Comparison of ENCODE assay signal across 8 mouse cellular contexts in the genomic region with DNA sequence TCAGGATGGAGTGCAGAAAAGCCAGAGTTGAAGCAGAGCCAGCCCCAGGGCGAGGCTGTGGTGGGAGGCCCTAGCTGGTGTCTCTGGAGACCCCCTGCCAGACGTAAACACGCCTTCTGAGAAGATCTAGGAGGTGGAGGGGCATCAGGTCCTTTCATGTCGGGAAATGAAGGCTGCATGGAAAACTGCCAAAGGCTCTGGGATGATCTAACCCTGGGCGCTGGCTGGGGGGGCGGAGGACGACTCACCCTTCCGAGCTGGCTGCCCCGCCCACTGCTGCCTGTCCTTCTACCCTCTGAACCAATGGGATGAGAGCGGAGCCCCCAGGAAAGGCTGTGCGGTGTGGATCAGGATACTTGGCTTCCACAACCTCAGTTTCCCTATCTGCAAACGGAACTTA. TPM values are rescaled to one million over a fixed set of nuclear protein-coding genes. Genes with fewer than 3 reads are reported as not detected.
DNase-seq lines count a peak whose midpoint lies in the region; ATAC-seq and TF ChIP-seq lines count a peak whose summit lies in the region.

No protein-coding gene starts in this region.

- H3K9ac ChIP-seq in liver, postnatal 0 days (replicated peaks): no peak overlapping the region
- H3K9ac ChIP-seq in liver, embryonic 11.5 days (ENCODE audit: low read depth, low read length): no peak overlapping the region
- H3K9ac ChIP-seq in intestine, embryonic 14.5 days (ENCODE audit: low read length): no peak overlapping the region

- 72% methylated on average over 12 of the region's 12 CpGs for WGBS in liver, postnatal 0 days (ENCODE audit: insufficient replicate concordance)
- WGBS in liver, embryonic 11.5 days: 80% methylated on average over 12 of the region's 12 CpGs
- WGBS in intestine, embryonic 14.5 days: 51% methylated on average over 12 of the region's 12 CpGs

- DNase-seq in liver, postnatal 0 days: peak; percentile 37
- no peak for DNase-seq in liver, embryonic 11.5 days (ENCODE audit: low spot score)
- DNase-seq in brain, adult 2 months (ENCODE audit: low read depth, low spot score): peak; percentile 45
- no peak for DNase-seq in intestine, embryonic 14.5 days (ENCODE audit: low spot score)
- DNase-seq in cerebellum, adult 18-20 months: no peak
- DNase-seq in layer of hippocampus, adult 9-11 months: no peak
- DNase-seq in right cerebral cortex, postnatal 4 days: no peak

- no peaks in the 10 kb centered on the region for H3K27me3 ChIP-seq in liver, postnatal 0 days (ENCODE audit: insufficient read depth, low read length)
- no peaks in the 10 kb centered on the region for H3K27me3 ChIP-seq in liver, embryonic 11.5 days (replicated peaks; ENCODE audit: control insufficient read depth, insufficient read depth, low read length)
- H3K27me3 ChIP-seq in intestine, embryonic 14.5 days (replicated peaks; ENCODE audit: control insufficient read depth, insufficient read depth, low read length): no peaks in the 10 kb centered on the region
- H3K27me3 ChIP-seq in myocyte (ENCODE audit: control insufficient read depth, insufficient read depth, insufficient read length): no peaks in the 10 kb centered on the region

- peaks cover 92% of the 10 kb centered on the region for H3K79me2 ChIP-seq in myocyte (ENCODE audit: control insufficient read depth, insufficient read depth)

- no peak overlapping the region for H3K4me2 ChIP-seq in liver, postnatal 0 days (ENCODE audit: low read depth, low read length)
- H3K4me2 ChIP-seq in liver, embryonic 11.5 days: no peak overlapping the region
- H3K4me2 ChIP-seq in intestine, embryonic 14.5 days (ENCODE audit: low read length): no peak overlapping the region
- H3K4me2 ChIP-seq in myocyte (ENCODE audit: low read depth): peak overlapping the region; percentile 53

- H3K4me1 ChIP-seq in liver, postnatal 0 days (ENCODE audit: insufficient read depth): peaks cover 10% of the 10 kb centered on the region
- H3K4me1 ChIP-seq in liver, embryonic 11.5 days (replicated peaks; ENCODE audit: control insufficient read depth, insufficient read depth, low read length): peaks cover 4% of the 10 kb centered on the region; the same call in 1 of the 2 replicates
- H3K4me1 ChIP-seq in intestine, embryonic 14.5 days (replicated peaks; ENCODE audit: control insufficient read depth, insufficient read depth, low read length): peaks cover 36% of the 10 kb centered on the region

- no peak overlapping the region for H3K4me3 ChIP-seq in liver, postnatal 0 days (ENCODE audit: low read depth, low read length)
- no peak overlapping the region for H3K4me3 ChIP-seq in liver, embryonic 11.5 days (ENCODE audit: low read depth, low read length)
- H3K4me3 ChIP-seq in intestine, embryonic 14.5 days (ENCODE audit: low read depth, low read length): no peak overlapping the region
- H3K4me3 ChIP-seq in myocyte: no peak overlapping the region

- H3K27ac ChIP-seq in liver, postnatal 0 days (ENCODE audit: low read depth): no peak overlapping the region
- H3K27ac ChIP-seq in liver, embryonic 11.5 days (ENCODE audit: low read depth, low read length): no peak overlapping the region
- peak overlapping the region; percentile 4; the same call in 1 of the 2 replicates for H3K27ac ChIP-seq in intestine, embryonic 14.5 days (ENCODE audit: low read depth)

- no peak for TF ChIP-seq EP300 in liver, postnatal 0 days (IDR thresholded peaks at IDR 0.05; ENCODE audit: low read depth)

- no peak for TF ChIP-seq POLR2A in myocyte (IDR thresholded peaks at IDR 0.05; ENCODE audit: insufficient read length, low read depth)

- H3ac ChIP-seq in myocyte (ENCODE audit: control insufficient read depth, insufficient read length): no peak overlapping the region

- peaks cover 4% of the 10 kb centered on the region; the same call in 1 of the 2 replicates for H3K9me3 ChIP-seq in liver, postnatal 0 days (ENCODE audit: low read length)
- peaks cover 2% of the 10 kb centered on the region; the same call in 1 of the 2 replicates for H3K9me3 ChIP-seq in liver, embryonic 11.5 days (ENCODE audit: control insufficient read depth, low read length)
- no peaks in the 10 kb centered on the region for H3K9me3 ChIP-seq in intestine, embryonic 14.5 days (ENCODE audit: control insufficient read depth, low read length)

- TF ChIP-seq CTCF in liver, postnatal 0 days (IDR thresholded peaks at IDR 0.05; ENCODE audit: low read depth): no peak

- no peak for ATAC-seq in liver, postnatal 0 days
- no peak for ATAC-seq in liver, embryonic 11.5 days (replicated peaks; ENCODE audit: low FRiP score)
- 0 out of 2 replicates have a peak, but pooled peaks have one; percentile 14 for ATAC-seq in intestine, embryonic 14.5 days (replicated peaks; ENCODE audit: low FRiP score, low TSS enrichment, low read depth)

- H3K36me3 ChIP-seq in liver, postnatal 0 days (replicated peaks; ENCODE audit: insufficient read depth, low read length): no peaks in the 10 kb centered on the region
- H3K36me3 ChIP-seq in liver, embryonic 11.5 days (ENCODE audit: control insufficient read depth, insufficient read depth, low read length): peaks cover 8% of the 10 kb centered on the region; the same call in 1 of the 2 replicates
- H3K36me3 ChIP-seq in intestine, embryonic 14.5 days (ENCODE audit: control insufficient read depth, insufficient read depth, low read length): 0 out of 2 replicates have a peak, but pooled peaks cover 12% of the 10 kb centered on the region
- peaks cover 3% of the 10 kb centered on the region for H3K36me3 ChIP-seq in myocyte (ENCODE audit: control insufficient read depth, insufficient read depth)

TF ChIP-seq in myocyte, 11 proteins besides CTCF, POLR2A, EP300 and RAD21:
- TF ChIP-seq MYOG (IDR thresholded peaks at IDR 0.05; ENCODE audit: control insufficient read depth in 1 of 3, insufficient read depth in 1 of 3, insufficient read length in 2 of 3, low read depth in 2 of 3): no peak
- TF ChIP-seq SRF (IDR thresholded peaks at IDR 0.05; ENCODE audit: control insufficient read depth, insufficient read length, low read depth): no peak
- no peak for TF ChIP-seq REST (IDR thresholded peaks at IDR 0.05; ENCODE audit: insufficient read depth, insufficient read length)
- no peak for TF ChIP-seq E2F4 (IDR thresholded peaks at IDR 0.05; ENCODE audit: insufficient read depth)

RNA-seq across cellular contexts. Expression of gene Gtf2ird1, which starts 16.4 kb away (rescaled TPM):
- 10.0 and 11.0 TPM in 2 replicates for polyA plus RNA-seq in liver, postnatal 0 days (2015; fragmentation: Nextera tagmentation; extraction: Ambion mirVana)
- 46.7 and 51.8 TPM in 2 replicates for polyA plus RNA-seq in liver, embryonic 11.5 days (2014; fragmentation: Nextera tagmentation; extraction: Ambion mirVana)
- 85.9 and 101 TPM in 2 replicates for polyA plus RNA-seq in intestine, embryonic 14.5 days (2014; fragmentation: Nextera tagmentation; extraction: Ambion mirVana)
- polyA plus RNA-seq in myocyte (2012; fragmentation: generic; extraction: Trizol): 62.0 TPM

Comparison
In these comparisons a context has a peak if more than half of its experiments do, and no peak if none do; other contexts are left out.
1. DNase-seq: peak in liver, postnatal 0 days (single experiment) and brain, adult 2 months (single experiment); none in liver, embryonic 11.5 days (single experiment), intestine, embryonic 14.5 days (single experiment), cerebellum, adult 18-20 months (0 of 2), layer of hippocampus, adult 9-11 months (single experiment) and right cerebral cortex, postnatal 4 days (single experiment).